Mouse (Mus musculus) ES-Bruce4 (cell line): Measurements from ENCODE around the gene Plce1. TPM values are rescaled to one million over a fixed set of nuclear protein-coding genes. Genes with fewer than 3 reads are reported as not detected.

Source experiments
- H3K27ac ChIP-seq: 2 replicates; pipeline ENCODE4 v1.5.1; 2012; ENCODE audit warnings: low read length, inconsistent platforms; ENCODE audit not compliant: insufficient read depth
- H3K27me3 ChIP-seq: 2 replicates; pipeline ENCODE4 v1.6.1; 2012; ENCODE audit warnings: mild to moderate bottlenecking, low read length, inconsistent platforms; ENCODE audit not compliant: control insufficient read depth, poor library complexity, insufficient read depth, severe bottlenecking
- H3K36me3 ChIP-seq: 2 replicates; pipeline ENCODE4 v1.6.1; 2012; ENCODE audit warnings: inconsistent platforms, mild to moderate bottlenecking, low read length, moderate library complexity; ENCODE audit not compliant: control insufficient read depth, poor library complexity, insufficient read depth, severe bottlenecking
- H3K4me1 ChIP-seq: one replicate; pipeline ENCODE4 v1.8.1; 2011; ENCODE audit warnings: low read length; ENCODE audit not compliant: control insufficient read depth, insufficient read depth
- H3K4me3 ChIP-seq: 2 replicates; pipeline ENCODE4 v1.5.1; 2011; ENCODE audit warnings: low read depth, mild to moderate bottlenecking, low read length
- H3K9ac ChIP-seq: 2 replicates; pipeline ENCODE4 v1.6.1; 2012; ENCODE audit warnings: low read depth, mild to moderate bottlenecking, inconsistent platforms; ENCODE audit not compliant: poor library complexity, severe bottlenecking
- H3K9me3 ChIP-seq: replicated peaks from 2 replicates; pipeline ENCODE4 v1.6.1; 2012; ENCODE audit warnings: mild to moderate bottlenecking, low read length, inconsistent platforms; ENCODE audit not compliant: control insufficient read depth, poor library complexity, insufficient read depth, severe bottlenecking
- CTCF ChIP-seq: IDR thresholded peaks from one replicate; pipeline ENCODE4 v1.8.1; 2011; ENCODE audit warnings: low read depth, low read length
- EP300 ChIP-seq: IDR thresholded peaks from 2 replicates; pipeline ENCODE4 v1.6.1; 2011; ENCODE audit warnings: low read depth, low read length; ENCODE audit not compliant: insufficient read depth
- POLR2A ChIP-seq: IDR thresholded peaks from one replicate; pipeline ENCODE4 v1.8.1; 2011; ENCODE audit warnings: low read length; ENCODE audit not compliant: insufficient read depth
- polyA plus RNA-seq: library from polyadenylated mRNA; stranded (reverse); fragments of >200 nt; gene quantifications from 2 replicates; pipeline ENCODE4 v1.2.4, GENCODE M21; 2011; ENCODE audit warnings: low read depth; ENCODE audit not compliant: missing spikeins, insufficient read depth, insufficient read length

Plce1 gene
- polyA plus RNA-seq, 1 experiment = 3.7 TPM

DNA sequence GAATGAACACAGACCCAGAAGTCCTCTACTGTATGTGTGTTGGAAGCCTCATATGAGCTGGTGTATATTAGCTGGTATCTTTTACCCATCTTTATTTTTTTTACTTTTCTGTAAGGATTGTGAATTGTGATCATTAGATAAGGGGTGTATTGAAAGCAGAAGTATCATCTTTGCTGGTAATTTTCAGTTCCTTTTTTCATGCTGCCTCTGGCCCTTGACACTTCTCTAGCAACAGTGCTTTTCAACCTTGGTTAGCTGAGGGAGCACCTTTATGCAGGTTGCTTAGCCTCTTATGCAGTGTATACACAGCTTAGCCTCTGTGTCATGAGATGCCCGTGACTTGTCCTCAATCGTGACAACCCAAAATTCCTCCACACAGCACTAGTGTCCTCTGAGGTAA lies 116.5 kb downstream of the Plce1 start:
- Histone ChIP-seq H3K9ac (no peak overlapping the region), H3K4me1 (no peaks in the 10 kb centered on the region), H3K27ac (no peak overlapping the region), H3K36me3 (no peaks in the 10 kb centered on the region), H3K4me3 (no peak overlapping the region), H3K9me3 (no peaks in the 10 kb centered on the region), H3K27me3 (no peaks in the 10 kb centered on the region)
- TF ChIP-seq CTCF (no peak), EP300 (no peak), POLR2A (no peak)

DNA sequence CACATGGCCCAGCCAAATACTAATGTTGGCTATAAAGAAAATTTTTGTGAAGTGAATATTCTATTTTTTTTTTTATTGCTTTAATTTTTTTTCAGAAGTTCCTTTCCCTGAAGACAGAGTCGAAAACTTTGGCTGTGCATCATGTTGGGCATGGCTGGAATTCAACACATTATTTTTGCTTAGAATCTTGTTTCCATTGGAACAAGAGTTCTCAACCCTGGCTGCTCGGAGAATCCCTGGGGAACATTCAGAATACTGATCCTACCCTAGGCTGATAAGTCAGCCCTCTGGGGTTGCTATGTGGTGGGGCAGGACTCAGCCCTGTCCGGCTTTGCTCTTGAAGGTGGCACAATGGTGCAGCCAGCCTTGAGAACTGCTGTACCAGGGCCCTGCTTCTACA lies 118.1 kb downstream of the Plce1 start:
- H3K27me3 ChIP-seq = no peaks in the 10 kb centered on the region
- TF ChIP-seq CTCF (no peak), POLR2A (no peak), EP300 (no peak)

DNA sequence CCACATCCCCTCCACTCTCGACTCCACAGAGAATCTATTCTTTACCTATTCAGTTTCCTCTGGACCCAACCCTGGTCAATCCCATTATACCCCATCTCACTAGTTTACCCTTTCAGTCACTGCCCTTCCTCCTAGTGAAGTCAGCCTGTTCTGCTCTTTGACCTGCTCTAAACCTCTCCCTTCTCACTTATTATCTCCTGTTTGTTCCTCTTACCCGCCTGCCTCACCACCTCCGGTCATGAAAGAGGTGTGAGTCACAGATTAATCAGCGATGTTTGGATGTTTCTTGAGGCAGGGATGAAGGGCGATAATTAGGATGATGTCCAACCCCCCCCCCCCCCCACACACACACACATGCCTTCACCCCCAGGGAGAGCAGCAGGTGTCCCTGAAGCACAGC lies 120.2 kb downstream of the Plce1 start:
- TF ChIP-seq CTCF (no peak), POLR2A (no peak), EP300 (no peak)
- Histone ChIP-seq H3K36me3 (no peaks in the 10 kb centered on the region), H3K4me1 (no peaks in the 10 kb centered on the region), H3K9ac (no peak overlapping the region), H3K27ac (no peak overlapping the region), H3K4me3 (no peak overlapping the region), H3K9me3 (no peaks in the 10 kb centered on the region), H3K27me3 (no peaks in the 10 kb centered on the region)

More for the DNA sequence above, 118.1 kb downstream of the Plce1 start:
- Histone ChIP-seq H3K36me3 (no peaks in the 10 kb centered on the region), H3K9ac (no peak overlapping the region), H3K4me1 (no peaks in the 10 kb centered on the region), H3K9me3 (no peaks in the 10 kb centered on the region), H3K27ac (no peak overlapping the region), H3K4me3 (no peak overlapping the region)

DNA sequence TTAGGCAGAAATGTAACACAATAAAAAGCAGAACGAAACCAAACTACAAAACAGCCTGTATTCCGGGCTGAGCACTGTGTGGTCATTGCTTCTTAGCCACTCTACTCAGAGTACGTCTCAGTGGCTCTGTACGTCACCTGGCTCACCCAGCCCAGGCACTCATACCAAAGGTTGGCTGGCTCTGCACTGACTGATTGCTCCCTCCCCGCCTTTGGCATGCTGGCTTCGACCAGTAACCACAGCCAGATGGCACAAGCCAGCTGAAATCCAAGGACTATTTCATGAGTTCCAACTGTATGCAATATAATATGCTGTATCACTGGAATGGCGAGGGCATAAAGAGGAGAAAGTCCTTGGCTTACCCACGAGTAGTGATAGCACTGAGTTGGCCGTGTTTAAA lies 121.9 kb downstream of the Plce1 start:
- Histone ChIP-seq H3K9ac (no peak overlapping the region), H3K4me1 (no peaks in the 10 kb centered on the region), H3K36me3 (no peaks in the 10 kb centered on the region), H3K9me3 (no peaks in the 10 kb centered on the region), H3K4me3 (no peak overlapping the region), H3K27ac (no peak overlapping the region), H3K27me3 (no peaks in the 10 kb centered on the region)
- TF ChIP-seq POLR2A = no peak
- TF ChIP-seq CTCF = no peak

DNA sequence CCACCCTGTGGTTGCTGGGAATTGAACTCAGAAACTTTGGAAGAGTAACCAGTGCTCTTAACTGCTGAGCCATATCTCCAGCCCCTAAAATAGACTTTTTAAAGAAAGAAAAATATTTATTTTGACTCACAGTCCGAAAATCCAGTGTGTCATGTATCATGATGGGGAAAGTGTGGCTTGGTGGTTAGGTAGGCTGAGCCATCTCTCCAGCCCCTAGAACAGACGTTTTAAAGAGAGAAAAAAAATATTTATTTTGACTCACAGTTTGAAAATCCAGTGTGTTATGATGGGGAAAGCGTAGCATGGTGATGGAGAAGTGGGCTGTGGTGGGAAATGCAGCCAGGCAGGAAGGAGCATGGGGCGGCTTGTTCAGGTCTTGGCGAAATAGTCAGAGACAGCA lies 126.3 kb downstream of the Plce1 start:
- Histone ChIP-seq H3K4me1 (no peaks in the 10 kb centered on the region), H3K27ac (no peak overlapping the region), H3K36me3 (no peaks in the 10 kb centered on the region), H3K9ac (no peak overlapping the region), H3K4me3 (no peak overlapping the region), H3K9me3 (no peaks in the 10 kb centered on the region), H3K27me3 (no peaks in the 10 kb centered on the region)
- TF ChIP-seq EP300 = no peak
- TF ChIP-seq CTCF = no peak
- no peak for TF ChIP-seq POLR2A

DNA sequence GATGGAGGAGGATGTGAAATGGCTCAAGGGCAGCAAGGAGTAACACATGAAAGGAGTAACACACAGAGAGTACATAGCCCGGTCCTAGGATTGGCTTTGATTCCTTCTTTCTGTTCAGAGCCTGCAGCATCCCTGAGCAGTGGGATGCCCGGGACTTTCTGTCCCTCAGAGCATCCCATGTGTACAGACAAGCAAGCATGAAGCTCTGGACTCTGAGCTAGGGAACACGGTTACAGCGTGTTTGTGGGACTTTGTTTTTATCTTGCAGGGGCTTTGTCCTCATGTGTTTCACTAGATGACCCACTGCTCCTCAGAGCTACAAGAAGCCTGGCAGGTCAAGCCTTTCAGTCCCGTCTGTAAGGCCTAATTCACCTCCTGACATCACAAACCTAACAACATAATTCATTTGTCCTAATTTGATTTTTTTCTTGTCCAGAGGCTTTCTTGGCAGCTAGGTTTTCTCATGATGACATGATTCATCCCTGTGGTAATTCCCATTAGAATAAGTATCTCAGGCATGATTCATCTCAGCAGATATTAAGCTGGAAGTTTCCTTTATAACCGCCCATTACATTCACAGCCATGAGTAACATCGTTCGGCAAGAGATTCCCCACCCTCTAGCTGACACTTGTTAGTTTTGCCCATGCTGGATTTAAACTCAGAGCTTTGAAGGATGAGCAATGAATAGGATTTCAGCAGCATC lies 128.2 kb downstream of the Plce1 start:
- no peak overlapping the region for H3K9ac ChIP-seq
- no peak overlapping the region for H3K27ac ChIP-seq
- TF ChIP-seq CTCF = no peak
- no peak for TF ChIP-seq EP300
- TF ChIP-seq POLR2A = no peak
- H3K9me3 ChIP-seq = no peaks in the 10 kb centered on the region
- H3K36me3 ChIP-seq = no peaks in the 10 kb centered on the region
- H3K4me1 ChIP-seq = no peaks in the 10 kb centered on the region
- H3K4me3 ChIP-seq = no peak overlapping the region
- no peaks in the 10 kb centered on the region for H3K27me3 ChIP-seq
